Mouse (Mus musculus) kidney, postnatal 14 days (tissue): ENCODE data around the gene Cds2.
A peak's percentile ranks its signal among the peaks of the same experiment; 100 is the strongest.
"Not testable (repeated sequence)": the region's sequence is repeated elsewhere in the genome, so short reads cannot be mapped to it uniquely, and the experiment has no call there.

ENCODE experiments used
- DNase-seq: peaks from one replicate; pipeline ENCODE4 v3.0.0; 2022; ENCODE audit warnings: mixed read lengths

The Cds2 gene

DNA sequence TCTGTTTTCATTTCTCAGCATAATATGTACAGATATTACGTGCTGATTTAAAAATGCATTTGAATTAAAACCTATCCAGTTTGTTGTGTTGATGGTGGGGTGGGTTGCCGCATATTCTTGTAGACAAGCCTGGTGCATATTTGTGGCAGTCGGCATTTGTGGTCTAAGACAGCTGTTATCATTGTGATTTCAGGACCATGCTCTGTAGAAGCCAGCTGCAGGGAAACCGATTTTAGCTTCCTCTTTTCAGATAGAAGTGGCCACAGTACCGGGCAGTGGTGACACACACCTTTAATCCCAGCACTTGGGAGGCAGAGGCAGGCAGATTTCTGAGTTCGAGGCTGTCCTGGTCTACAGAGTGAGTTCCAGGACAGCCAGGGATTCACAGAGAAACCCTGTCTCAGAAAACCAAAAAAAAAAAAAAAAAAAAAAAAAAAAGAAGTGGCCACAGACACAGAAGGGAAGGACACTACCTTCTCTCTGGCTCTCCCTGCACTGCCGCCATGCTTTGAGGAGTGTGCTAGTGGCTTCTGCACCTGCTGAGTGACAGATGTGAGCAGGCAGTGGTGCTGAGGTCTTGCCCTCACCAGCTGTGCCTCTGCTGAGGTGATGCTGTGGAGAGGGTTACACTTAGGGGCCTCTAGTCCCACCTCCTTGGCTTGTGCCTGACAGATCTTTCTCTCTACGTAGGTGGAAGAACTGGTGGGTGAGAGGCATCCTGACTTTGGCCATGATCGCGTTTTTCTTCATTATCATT lies 30.9 kb downstream of the Cds2 start:
- no peak for DNase-seq

DNA sequence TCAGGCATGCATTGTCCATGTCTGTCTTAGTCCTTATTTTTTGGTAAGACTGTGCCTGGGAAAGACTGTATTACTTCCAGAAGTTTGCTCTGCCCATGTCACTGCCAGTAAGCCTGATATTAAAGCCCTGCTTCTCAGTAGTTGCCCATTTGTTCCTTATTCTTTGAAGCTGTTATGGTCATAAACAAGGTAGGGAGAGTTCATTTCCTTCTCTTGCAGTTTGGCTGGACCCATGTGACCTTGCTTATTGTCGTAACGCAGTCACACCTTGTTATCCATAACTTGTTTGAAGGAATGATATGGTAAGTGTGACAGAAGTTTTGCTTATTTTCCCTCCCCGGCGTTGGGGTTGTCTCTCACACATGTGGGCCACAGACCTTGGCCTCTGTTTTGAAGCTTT lies 35.3 kb downstream of the Cds2 start:
- DNase-seq: no peak

GRCm38 (mm10) chr2:132301436-132301835 lies 38.5 kb downstream of the Cds2 start:
- DNase-seq: no peak

- DNase-seq: no peak
Observed at GRCm38 (mm10) chr2:132305165-132305564, 42.2 kb downstream of the Cds2 start.

DNA sequence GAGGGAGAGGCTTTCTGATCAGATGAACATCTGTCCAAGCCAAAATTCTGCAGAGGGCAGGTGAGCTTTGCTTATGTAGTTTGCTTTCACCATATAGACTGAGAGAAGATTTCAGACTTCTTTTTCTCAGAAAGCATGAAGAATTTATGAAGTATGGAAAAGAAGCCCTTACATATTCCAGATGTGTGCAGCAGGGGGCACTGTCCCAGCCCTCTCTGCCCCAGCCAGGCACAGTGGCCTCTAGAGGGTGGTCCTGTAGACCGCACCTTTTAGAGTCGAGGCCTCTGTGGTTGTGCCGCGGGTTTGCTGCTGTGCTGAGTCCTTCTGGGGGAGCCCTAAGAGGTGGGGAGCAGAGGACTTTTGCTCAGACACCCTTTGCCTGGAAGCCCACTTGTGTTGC lies 43.0 kb downstream of the Cds2 start:
- DNase-seq: no peak

GRCm38 (mm10) chr2:132307213-132307843 lies 44.4 kb downstream of the Cds2 start:
- no peak for DNase-seq

GRCm38 (mm10) chr2:132308829-132309228 lies 45.9 kb downstream of the Cds2 start:
- DNase-seq: no peak

- no peak for DNase-seq
Observed at GRCm38 (mm10) chr2:132309398-132309930, 46.5 kb downstream of the Cds2 start.

DNA sequence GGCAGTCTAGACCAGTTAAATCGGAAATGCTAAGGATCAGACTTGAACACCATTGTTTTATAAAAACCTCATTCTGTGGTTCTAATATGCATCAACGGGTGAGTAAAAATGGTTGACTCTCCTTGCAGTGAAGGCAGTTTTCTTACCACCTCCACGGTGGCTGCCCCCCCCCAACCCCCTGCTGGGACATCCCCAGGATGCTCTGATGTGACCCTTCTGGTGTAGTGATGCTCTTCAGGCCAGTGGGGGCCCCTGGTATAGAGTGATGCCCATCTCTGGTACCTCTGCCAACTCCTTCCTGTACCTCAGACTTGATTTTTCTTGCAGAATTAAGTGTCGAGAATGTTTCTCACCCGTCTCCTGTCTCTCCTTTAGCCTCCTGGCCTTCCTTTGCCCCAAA lies 49.7 kb downstream of the Cds2 start:
- no peak for DNase-seq

DNA sequence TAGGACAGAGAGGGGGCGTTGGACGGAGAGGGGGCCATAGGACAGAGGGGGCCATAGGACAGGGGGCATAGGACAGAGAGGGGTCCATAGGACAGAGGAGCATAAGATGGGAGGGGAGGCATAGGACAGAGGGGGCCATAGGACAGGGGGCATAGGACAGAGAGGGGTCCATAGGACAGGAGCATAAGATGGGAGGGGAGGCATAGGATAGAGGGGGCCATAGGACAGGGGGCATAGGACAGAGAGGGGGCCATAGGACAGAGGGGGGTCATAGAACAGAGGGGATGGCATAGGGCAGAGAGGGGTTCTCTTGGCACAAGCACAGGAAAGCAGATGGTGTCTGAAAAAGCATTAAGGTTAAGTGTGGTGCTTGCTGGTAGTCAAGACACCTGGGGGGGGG lies 50.6 kb downstream of the Cds2 start:
- no peak for DNase-seq

- DNase-seq: not testable (repeated sequence)
Observed at GRCm38 (mm10) chr2:132314057-132314456, 51.1 kb downstream of the Cds2 start.

GRCm38 (mm10) chr2:132316041-132316808 lies 53.3 kb downstream of the Cds2 start:
- peak; percentile 72 for DNase-seq

DNA sequence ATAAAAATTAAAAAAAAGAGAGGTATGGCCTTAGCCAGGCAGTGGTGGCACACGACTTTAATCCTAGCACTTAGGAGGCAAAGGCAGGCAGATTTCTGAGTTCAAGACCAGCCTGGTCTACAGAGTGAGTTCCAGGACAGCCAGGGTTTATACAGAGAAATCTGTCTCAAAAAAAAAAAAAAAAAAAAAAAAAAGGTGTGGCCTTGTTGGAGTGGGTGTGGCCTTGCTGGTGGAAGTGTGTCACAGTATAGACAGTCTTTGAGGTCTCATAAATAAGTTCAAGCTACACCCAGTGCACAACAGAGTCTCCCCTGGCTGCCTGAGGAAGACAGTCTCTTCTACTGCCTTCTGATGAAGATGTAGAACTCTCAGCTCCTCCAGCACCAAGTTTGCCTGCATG lies 54.2 kb downstream of the Cds2 start:
- DNase-seq: no peak

- no peak for DNase-seq
Observed at GRCm38 (mm10) chr2:132320516-132320915, 57.6 kb downstream of the Cds2 start.

DNA sequence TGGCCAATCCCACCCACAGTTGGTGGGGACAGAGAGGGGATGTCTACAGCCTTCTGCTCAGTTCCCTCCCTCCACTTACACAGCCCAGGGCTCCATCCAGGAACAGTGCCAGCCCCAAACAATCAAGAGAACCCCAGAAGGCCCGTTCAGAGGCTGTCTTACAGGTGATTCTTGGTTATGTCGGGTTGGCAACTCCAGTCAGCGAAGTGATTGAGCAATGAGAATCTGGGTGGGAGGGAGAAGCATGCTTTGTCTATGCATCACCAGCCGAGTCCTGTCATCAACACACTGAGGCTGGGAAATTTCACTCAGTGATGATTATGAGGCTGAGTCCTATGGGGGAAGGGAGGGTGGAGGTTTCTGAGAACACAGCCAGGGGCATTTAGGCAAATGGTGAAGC lies 60.6 kb downstream of the Cds2 start:
- DNase-seq: no peak

DNA sequence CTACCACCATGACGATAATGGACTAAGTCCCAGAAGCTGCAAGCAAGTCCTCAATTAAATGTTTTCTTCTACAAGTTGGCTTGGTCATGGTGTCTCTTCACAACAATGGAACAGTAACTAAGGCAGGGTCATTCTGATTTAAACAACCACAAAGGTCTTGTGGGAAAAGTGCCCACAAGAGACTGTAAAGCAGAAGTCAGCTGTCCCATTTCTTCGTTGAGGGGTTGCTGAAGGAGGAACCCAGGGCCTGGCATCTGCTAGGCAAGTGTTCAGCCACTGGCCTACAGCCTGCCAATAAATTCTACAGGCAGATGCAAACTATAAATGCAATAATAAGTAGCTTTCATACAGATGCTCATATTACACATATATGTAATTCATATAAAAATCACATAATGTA lies 74.3 kb downstream of the Cds2 start:
- no peak for DNase-seq

DNA sequence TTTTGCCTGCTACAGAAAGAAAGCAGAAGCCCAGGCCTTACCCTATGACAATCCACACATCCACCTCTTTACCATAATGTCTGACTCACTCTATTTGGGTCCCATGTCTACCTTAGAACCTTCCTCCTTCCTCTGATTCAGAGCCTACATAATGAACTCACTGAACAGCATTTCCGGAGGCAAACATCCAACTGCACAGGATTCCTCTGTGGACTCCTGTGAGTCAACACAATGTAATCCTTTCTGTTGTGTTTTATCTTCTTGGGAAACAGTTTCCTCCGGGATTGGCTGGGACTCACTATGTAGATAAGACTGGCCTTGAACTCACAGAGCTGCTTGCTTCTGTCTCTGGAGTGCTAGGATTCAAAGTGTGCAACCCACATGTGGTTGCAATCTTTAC lies 77.4 kb downstream of the Cds2 start:
- DNase-seq: no peak

DNA sequence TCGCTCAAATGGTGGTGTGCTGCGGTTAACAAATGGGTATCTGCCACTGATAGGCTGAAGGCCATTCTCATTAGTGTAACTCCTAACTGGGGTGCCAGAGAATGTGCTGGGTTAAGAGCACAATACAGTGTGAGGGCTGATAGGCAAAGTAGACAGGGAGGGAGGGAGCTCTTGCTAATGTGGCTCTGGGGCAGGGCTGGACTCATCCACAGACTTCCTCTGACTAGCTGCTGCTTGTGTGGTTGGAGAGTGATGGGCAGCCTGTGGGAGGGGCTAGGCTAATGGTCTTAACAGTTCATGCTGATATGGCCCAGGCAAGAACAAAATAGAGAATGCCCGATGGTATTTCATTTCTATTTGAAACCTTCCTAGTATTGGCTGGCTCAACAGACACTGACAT lies 78.3 kb downstream of the Cds2 start:
- DNase-seq: no peak

- DNase-seq: no peak
Observed at GRCm38 (mm10) chr2:132343846-132344245, 80.9 kb downstream of the Cds2 start.
